Mouse (Mus musculus): ENCODE results near the gene Pth2. TPM values are rescaled to one million over a fixed set of nuclear protein-coding genes. Genes with fewer than 3 reads are reported as not detected.

Gene Pth2
- total and polyA plus RNA-seq, 3 experiments = not detected

DNA sequence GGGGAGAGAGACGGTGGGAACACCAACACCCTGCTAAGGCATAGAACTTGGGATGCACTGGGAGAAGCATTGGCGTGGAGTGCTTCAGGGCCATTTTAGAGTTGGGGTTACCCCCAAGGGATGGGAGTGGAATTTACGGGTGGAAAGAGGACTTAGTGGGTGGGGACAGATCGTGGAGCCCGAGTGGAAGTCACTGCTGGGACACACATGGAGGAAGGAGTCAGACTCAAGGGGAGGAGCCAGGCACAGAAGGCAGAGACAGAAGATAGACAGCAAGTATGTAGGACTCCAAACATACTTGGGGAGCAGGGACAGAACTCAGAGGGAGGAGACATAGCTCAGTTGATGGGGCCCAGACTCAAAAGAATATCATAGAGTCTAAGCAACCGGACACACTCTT is 18.2 kb upstream of the Pth2 start:
- H3K79me2 ChIP-seq (ENCODE audit: control insufficient read depth, insufficient read depth, low read length, poor library complexity) = no peaks in the 10 kb centered on the region
- peaks cover 0 to 4% of the 10 kb centered on the region in 2 experiments; a peak in 1 of 4 replicates for H3K36me3 ChIP-seq (ENCODE audit: control insufficient read depth in 1 of 2, insufficient read depth in 2 of 2, low read length in 2 of 2)
- peaks cover 4 to 9% of the 10 kb centered on the region in 2 experiments for H3K27me3 ChIP-seq (ENCODE audit: control insufficient read depth in 1 of 2, insufficient read depth in 2 of 2, low read length in 2 of 2)
- peak overlapping the region in 1 of 2 experiments; percentile 5; a peak in 1 of 4 replicates for H3K4me3 ChIP-seq (ENCODE audit: control insufficient read depth in 1 of 2, insufficient read depth in 1 of 2, low read depth in 2 of 2, low read length in 2 of 2)
- no peaks in the 10 kb centered on the region for H3K9me3 ChIP-seq (replicated peaks; ENCODE audit: insufficient read depth, low read length)
- DNase-seq (ENCODE audit: low read depth, low spot score) = no peak
- H3K4me1 ChIP-seq (ENCODE audit: control insufficient read depth in 1 of 2, insufficient read depth in 2 of 2, low read length in 2 of 2) = no peaks in the 10 kb centered on the region; a peak in 2 of 4 replicates
- H3K9ac ChIP-seq (ENCODE audit: control insufficient read depth, low read depth, low read length, poor library complexity, severe bottlenecking) = no peak overlapping the region
- H3K27ac ChIP-seq (ENCODE audit: control insufficient read depth, low read depth, low read length) = no peak overlapping the region
- TF ChIP-seq TAL1 (IDR thresholded peaks at IDR 0.05; ENCODE audit: low read length) = no peak
- no peak for TF ChIP-seq NRF1 (IDR thresholded peaks at IDR 0.05; ENCODE audit: insufficient read depth, low read depth, low read length, poor library complexity, severe bottlenecking)
- no peak for TF ChIP-seq EP300 (IDR thresholded peaks at IDR 0.05; ENCODE audit: low read depth in 1 of 2, low read length in 2 of 2)
- TF ChIP-seq RAD21 (IDR thresholded peaks at IDR 0.05; ENCODE audit: low read depth, low read length) = no peak
- no peak for TF ChIP-seq SMC3 (IDR thresholded peaks at IDR 0.05; ENCODE audit: low read depth, low read length)
- no peak for TF ChIP-seq POLR2A (IDR thresholded peaks at IDR 0.05; ENCODE audit: control insufficient read depth in 1 of 2, insufficient read depth in 1 of 2, low read depth in 1 of 2, low read length in 2 of 2, poor library complexity in 1 of 2)
- TF ChIP-seq MYC (IDR thresholded peaks at IDR 0.05; ENCODE audit: low read depth, low read length) = no peak
- TF ChIP-seq MXI1 (IDR thresholded peaks at IDR 0.05; ENCODE audit: low read depth, low read length) = no peak
- TF ChIP-seq POLR2AphosphoS5 (IDR thresholded peaks at IDR 0.05; ENCODE audit: borderline replicate concordance, low read depth, low read length) = no peak
- no peak for TF ChIP-seq GATA1 (IDR thresholded peaks at IDR 0.05; ENCODE audit: low read depth, low read length)
- no peak for TF ChIP-seq ZNF384 (IDR thresholded peaks at IDR 0.05; ENCODE audit: low read depth, low read length)
- TF ChIP-seq ZMIZ1 (IDR thresholded peaks at IDR 0.05; ENCODE audit: low read depth, low read length) = no peak
- no peak for TF ChIP-seq TCF12 (IDR thresholded peaks at IDR 0.05; ENCODE audit: low read depth, low read length)
- TF ChIP-seq ZC3H11A (IDR thresholded peaks at IDR 0.05; ENCODE audit: low read depth, low read length) = no peak

DNA sequence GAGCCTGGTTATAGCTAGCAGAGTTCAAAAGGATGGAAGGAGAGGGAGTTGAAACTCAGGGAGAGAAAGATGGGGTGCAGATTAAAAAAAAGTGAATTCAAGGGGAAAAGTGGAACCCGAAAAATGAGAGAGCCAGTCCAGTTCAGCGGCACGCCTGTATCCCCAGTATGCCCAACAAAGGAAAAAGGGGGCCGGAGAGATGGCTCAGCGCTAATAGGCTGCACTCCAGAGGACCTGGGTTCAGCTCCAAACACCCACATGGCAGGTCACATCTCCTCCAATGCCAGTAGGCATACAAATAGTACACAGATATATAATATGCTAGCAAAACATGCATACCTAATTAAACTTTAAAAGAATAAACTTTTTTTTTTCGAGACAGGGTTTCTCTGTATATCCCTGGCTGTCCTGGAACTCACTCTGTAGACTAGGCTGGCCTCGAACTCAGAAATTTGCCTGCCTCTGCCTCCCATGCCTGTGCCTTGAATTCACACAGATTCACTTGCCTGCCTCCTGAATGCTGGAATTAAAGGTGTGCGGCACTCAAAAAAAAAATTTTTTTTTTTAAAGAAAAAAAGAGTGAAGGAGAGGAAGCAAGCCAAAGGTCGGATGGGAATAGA is 17.7 kb upstream of the Pth2 start:
- Histone ChIP-seq H3K4me1 (ENCODE audit: control insufficient read depth in 1 of 2, insufficient read depth in 2 of 2, low read length in 2 of 2) (no peaks in the 10 kb centered on the region; a peak in 2 of 4 replicates), H3K27ac (ENCODE audit: control insufficient read depth, low read depth, low read length) (no peak overlapping the region), H3K79me2 (ENCODE audit: control insufficient read depth, insufficient read depth, low read length, poor library complexity) (no peaks in the 10 kb centered on the region), H3K4me3 (ENCODE audit: control insufficient read depth in 1 of 2, insufficient read depth in 1 of 2, low read depth in 2 of 2, low read length in 2 of 2) (no peak overlapping the region), H3K9me3 (replicated peaks; ENCODE audit: insufficient read depth, low read length) (no peaks in the 10 kb centered on the region), H3K27me3 (ENCODE audit: control insufficient read depth in 1 of 2, insufficient read depth in 2 of 2, low read length in 2 of 2) (peaks cover 4 to 9% of the 10 kb centered on the region in 2 experiments), H3K9ac (ENCODE audit: control insufficient read depth, low read depth, low read length, poor library complexity, severe bottlenecking) (no peak overlapping the region), H3K36me3 (ENCODE audit: control insufficient read depth in 1 of 2, insufficient read depth in 2 of 2, low read length in 2 of 2) (peaks cover 0 to 4% of the 10 kb centered on the region in 2 experiments; a peak in 1 of 4 replicates)
- TF ChIP-seq NELFE (IDR thresholded peaks at IDR 0.05; ENCODE audit: low read depth, low read length) (no peak), RAD21 (IDR thresholded peaks at IDR 0.05; ENCODE audit: low read depth, low read length) (no peak), CHD2 (IDR thresholded peaks at IDR 0.05; ENCODE audit: low read length) (no peak), TAL1 (IDR thresholded peaks at IDR 0.05; ENCODE audit: low read length) (no peak), POLR2AphosphoS5 (IDR thresholded peaks at IDR 0.05; ENCODE audit: borderline replicate concordance, low read depth, low read length) (no peak), ELF1 (IDR thresholded peaks at IDR 0.05; ENCODE audit: low read depth, low read length) (no peak), ZMIZ1 (IDR thresholded peaks at IDR 0.05; ENCODE audit: low read depth, low read length) (no peak), POLR2A (IDR thresholded peaks at IDR 0.05; ENCODE audit: control insufficient read depth in 1 of 2, insufficient read depth in 1 of 2, low read depth in 1 of 2, low read length in 2 of 2, poor library complexity in 1 of 2) (no peak), E2F4 (IDR thresholded peaks at IDR 0.05; ENCODE audit: borderline replicate concordance, low read depth, low read length) (no peak)
- DNase-seq (ENCODE audit: low read depth, low spot score) = no peak

Measured in MEL (cell line).